Mouse (Mus musculus): ENCODE measurements at regions not wholly inside any gene's neighbourhood (a gene's known extent, or its start where the extent isn't known, plus 50 kb on each side); places are given as distances from the start of the nearest gene placed in this dataset.

GRCm38 (mm10) chr2:75545971-75546370, 113.1 kb upstream of the Hnrnpa3 start:
- TF ChIP-seq CTCF (IDR thresholded peaks at IDR 0.05; ENCODE audit: low read depth) (no peak), EP300 (optimal IDR thresholded peaks at IDR 0.05) (no peak)

All from stomach, postnatal 0 days (tissue).